Mouse (Mus musculus): ENCODE measurements around the gene Dnase1. TPM values are rescaled to one million over a fixed set of nuclear protein-coding genes. Genes with fewer than 3 reads are reported as not detected.

Dnase1 gene
- polyA plus RNA-seq, 1 experiment from 2014 or later = 2.5 TPM

DNA sequence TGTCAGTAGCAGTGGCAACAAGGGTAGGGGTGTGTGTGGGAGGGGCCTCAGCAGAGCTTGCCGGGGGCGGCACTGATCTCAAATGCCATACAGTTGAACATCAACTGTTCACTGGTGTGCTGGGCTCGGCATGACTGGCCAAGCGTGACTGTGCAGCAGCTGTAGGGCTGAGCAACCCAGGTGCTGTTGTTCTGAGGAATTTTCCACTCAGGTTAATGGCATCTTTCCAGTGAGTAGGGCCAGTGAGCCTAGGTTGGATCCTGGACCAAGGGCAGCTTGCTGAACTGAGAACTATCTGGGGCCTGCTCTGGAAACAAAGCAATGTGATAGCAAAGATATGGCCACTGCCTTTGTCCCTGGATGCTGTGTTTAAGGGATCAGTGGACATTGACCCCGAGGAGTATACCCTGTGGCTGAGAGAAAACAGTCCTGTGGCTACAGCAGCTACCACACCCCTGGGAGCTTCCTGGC lies 7.3 kb upstream of the Dnase1 start:
- Histone ChIP-seq H3K9ac (no peak overlapping the region), H3K36me3 (no peaks in the 10 kb centered on the region), H3K9me3 (replicated peaks) (no peaks in the 10 kb centered on the region), H3K27ac (no peak overlapping the region), H3K27me3 (no peaks in the 10 kb centered on the region), H3K4me2 (no peak overlapping the region), H3K4me3 (no peak overlapping the region), H3K4me1 (replicated peaks) (no peaks in the 10 kb centered on the region)
- 82% methylated on average over 5 of the region's 5 CpGs for WGBS
- ATAC-seq (replicated peaks; ENCODE audit: insufficient number of reproducible peaks, insufficient read depth, low FRiP score, low read depth) = no peak

DNA sequence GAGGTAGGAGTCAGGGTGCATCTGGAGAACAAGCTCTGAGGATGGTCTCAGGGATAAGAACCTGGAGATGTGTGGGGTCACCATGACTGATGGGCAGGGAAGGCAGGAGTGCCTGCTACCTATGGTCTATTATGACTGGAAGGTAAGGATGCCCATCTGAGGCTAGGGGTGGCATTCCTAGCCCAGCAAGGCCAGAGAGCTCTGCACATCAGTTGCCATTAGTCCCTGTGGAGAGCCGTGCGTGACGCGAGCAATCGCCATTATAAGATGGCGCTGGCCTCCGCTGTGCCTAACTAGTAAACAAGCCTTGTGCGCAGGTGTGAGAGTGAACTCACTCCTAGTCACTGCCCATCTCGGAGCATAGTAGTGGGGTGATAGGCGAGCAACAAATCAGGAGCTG lies 6.2 kb upstream of the Dnase1 start:
- WGBS = 85% methylated on average over 10 of the region's 10 CpGs

DNA sequence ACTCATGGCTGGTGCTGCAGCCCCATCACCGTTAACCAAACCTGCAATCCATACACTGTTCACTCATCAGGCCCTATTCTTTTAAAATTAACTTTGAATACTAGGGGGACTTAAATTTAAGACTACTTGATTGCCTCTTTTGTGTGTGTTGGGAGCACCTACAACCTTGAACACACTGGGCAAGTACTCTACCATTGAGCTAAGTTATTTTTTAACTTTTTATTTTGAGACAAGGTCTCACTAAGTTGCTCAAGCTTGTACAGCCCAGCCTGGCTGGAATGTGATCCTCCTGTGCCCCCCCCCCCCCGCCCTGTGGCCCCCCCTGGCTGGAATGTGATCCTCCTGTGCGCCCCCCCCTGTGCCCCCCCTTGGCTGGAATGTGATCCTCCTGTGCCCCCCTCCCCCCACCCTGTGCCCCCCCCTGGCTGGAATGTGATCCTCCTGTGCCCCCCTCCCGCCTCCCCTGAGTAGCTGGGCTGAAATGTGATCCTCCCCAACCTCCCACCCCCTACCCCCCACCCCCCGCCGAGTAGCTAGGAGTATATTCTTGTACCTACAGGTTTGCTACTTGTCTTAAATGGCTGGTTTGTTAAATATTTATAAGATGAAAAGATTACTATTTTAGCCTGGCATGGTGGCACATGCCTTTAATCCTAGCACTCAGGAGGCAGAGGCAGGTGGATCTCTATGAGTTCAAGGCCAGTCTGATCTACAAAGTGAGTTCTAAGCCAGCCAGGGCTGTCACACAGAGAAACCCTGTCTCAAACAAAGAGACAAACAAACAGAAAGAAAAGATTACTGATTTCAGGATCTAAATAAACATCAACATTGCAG lies 5.1 kb upstream of the Dnase1 start:
- ATAC-seq (replicated peaks; ENCODE audit: insufficient number of reproducible peaks, insufficient read depth, low FRiP score, low read depth) = no peak
- Histone ChIP-seq H3K9me3 (replicated peaks) (no peaks in the 10 kb centered on the region), H3K4me1 (replicated peaks) (no peaks in the 10 kb centered on the region), H3K27me3 (no peaks in the 10 kb centered on the region), H3K4me2 (no peak overlapping the region), H3K9ac (no peak overlapping the region), H3K36me3 (peaks cover 6% of the 10 kb centered on the region; the same call in 1 of the 2 replicates), H3K4me3 (no peak overlapping the region), H3K27ac (no peak overlapping the region)
- 57% methylated on average over 4 of the region's 6 CpGs for WGBS

More for the DNA sequence above, 6.2 kb upstream of the Dnase1 start:
- H3K36me3 ChIP-seq = no peaks in the 10 kb centered on the region
- H3K4me1 ChIP-seq (replicated peaks) = no peaks in the 10 kb centered on the region
- H3K4me2 ChIP-seq = no peak overlapping the region
- no peak overlapping the region for H3K27ac ChIP-seq
- H3K9ac ChIP-seq = no peak overlapping the region
- no peaks in the 10 kb centered on the region for H3K27me3 ChIP-seq
- no peak for ATAC-seq (replicated peaks; ENCODE audit: insufficient number of reproducible peaks, insufficient read depth, low FRiP score, low read depth)
- no peaks in the 10 kb centered on the region for H3K9me3 ChIP-seq (replicated peaks)
- H3K4me3 ChIP-seq = no peak overlapping the region

DNA sequence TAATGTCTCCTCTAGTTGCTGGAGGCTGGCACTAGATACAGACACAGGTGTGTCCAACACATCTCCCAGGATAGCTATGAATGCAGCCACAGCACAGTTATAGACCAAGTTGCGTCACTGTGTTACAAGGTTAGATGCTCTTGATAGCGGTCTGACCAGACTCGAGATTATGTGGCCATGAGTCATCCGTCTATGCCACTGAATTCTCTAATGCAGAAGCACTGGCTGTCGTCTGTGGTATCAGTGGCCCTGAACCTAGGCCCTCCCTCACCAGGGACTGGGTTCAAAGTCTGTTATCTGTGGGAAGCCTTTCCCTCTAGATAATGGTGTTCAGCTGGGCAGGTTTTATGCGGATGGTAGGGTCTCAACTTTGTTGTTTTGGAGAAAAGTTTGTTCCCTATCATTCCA lies 4.4 kb upstream of the Dnase1 start:
- Histone ChIP-seq H3K4me3 (no peak overlapping the region), H3K4me2 (no peak overlapping the region), H3K27ac (no peak overlapping the region), H3K4me1 (replicated peaks) (no peaks in the 10 kb centered on the region), H3K27me3 (no peaks in the 10 kb centered on the region), H3K9me3 (replicated peaks) (no peaks in the 10 kb centered on the region), H3K36me3 (peaks cover 8% of the 10 kb centered on the region), H3K9ac (no peak overlapping the region)
- no peak for ATAC-seq (replicated peaks; ENCODE audit: insufficient number of reproducible peaks, insufficient read depth, low FRiP score, low read depth)
- 63% methylated on average over 6 of the region's 6 CpGs for whole genome bisulfite sequencing

DNA sequence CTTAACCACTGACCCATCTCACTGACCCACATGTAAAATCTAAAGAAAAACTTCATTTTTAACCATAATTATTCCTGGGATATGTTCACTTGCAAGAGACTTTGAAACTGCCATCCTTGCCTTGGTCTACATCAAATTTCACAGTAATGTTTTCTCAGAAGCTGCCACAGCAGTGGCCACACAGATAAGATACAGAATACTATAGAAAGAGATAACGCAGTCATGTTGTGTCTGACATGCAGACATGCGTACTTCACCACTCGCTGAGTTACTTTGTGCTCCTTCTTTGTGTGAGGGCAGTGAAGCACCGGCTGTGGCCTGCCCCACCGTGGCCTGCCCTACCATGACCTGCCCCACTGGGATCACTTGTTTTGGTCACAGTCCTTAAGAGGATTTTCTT lies 2.8 kb upstream of the Dnase1 start:
- no peak overlapping the region for H3K4me2 ChIP-seq
- no peak for ATAC-seq (replicated peaks; ENCODE audit: insufficient number of reproducible peaks, insufficient read depth, low FRiP score, low read depth)
- no peak overlapping the region for H3K9ac ChIP-seq
- no peaks in the 10 kb centered on the region for H3K9me3 ChIP-seq (replicated peaks)
- no peak overlapping the region for H3K27ac ChIP-seq
- WGBS = 30% methylated on average over 5 of the region's 5 CpGs
- no peaks in the 10 kb centered on the region for H3K27me3 ChIP-seq
- H3K4me3 ChIP-seq = no peak overlapping the region
- H3K4me1 ChIP-seq (replicated peaks) = no peaks in the 10 kb centered on the region
- peaks cover 23% of the 10 kb centered on the region for H3K36me3 ChIP-seq

DNA sequence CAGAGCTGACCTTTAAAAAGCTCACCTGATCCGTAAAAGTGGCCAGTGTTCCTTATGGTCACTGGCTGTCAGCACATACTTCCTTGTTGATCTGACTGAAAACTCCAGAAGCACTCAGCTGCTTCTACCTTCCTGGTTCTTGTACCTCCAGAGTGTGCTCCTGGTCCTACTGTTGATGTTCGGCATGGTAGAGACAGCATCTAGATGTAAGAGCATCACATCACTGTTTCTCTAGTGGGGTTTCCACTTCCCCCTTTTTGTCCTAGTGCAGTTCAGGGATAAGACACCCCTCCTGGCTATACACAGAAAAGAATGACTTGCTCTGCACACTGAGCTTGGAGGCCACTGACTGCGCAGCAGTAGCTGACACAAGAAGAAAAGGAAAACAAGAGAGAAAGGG lies 2.3 kb upstream of the Dnase1 start:
- 83% methylated on average over 3 of the region's 3 CpGs for WGBS
- Histone ChIP-seq H3K27me3 (no peaks in the 10 kb centered on the region), H3K4me3 (no peak overlapping the region), H3K4me1 (replicated peaks) (no peaks in the 10 kb centered on the region), H3K4me2 (no peak overlapping the region), H3K27ac (no peak overlapping the region), H3K9ac (no peak overlapping the region), H3K9me3 (replicated peaks) (no peaks in the 10 kb centered on the region), H3K36me3 (peaks cover 28% of the 10 kb centered on the region)
- ATAC-seq (replicated peaks; ENCODE audit: insufficient number of reproducible peaks, insufficient read depth, low FRiP score, low read depth) = no peak

DNA sequence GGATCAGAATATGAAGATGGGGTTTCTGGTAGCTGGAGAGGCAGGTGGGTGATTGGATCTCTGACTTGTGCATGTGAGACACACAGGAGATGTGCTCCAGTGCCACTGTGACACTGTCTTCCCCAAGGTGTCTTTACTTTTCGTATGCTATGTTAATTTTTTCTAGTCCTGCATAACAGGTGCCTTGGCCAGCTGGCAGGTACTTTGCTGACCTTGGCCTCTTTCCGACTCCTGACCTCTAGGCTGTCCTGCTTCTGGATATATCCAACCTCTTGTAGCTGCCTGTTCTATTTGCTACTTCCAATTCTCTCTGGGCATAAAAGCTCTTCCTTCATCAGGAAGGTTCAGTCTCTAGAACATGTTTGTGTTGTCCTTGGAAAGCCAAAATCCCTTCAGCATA lies 1.2 kb upstream of the Dnase1 start:
- no peaks in the 10 kb centered on the region for H3K4me1 ChIP-seq (replicated peaks)
- 89% methylated on average over 2 of the region's 2 CpGs for WGBS
- ATAC-seq (replicated peaks; ENCODE audit: insufficient number of reproducible peaks, insufficient read depth, low FRiP score, low read depth) = no peak
- H3K9ac ChIP-seq = no peak overlapping the region
- H3K27ac ChIP-seq = no peak overlapping the region
- H3K36me3 ChIP-seq = peaks cover 38% of the 10 kb centered on the region
- H3K4me2 ChIP-seq = no peak overlapping the region
- no peaks in the 10 kb centered on the region for H3K9me3 ChIP-seq (replicated peaks)
- no peak overlapping the region for H3K4me3 ChIP-seq
- H3K27me3 ChIP-seq = no peaks in the 10 kb centered on the region

DNA sequence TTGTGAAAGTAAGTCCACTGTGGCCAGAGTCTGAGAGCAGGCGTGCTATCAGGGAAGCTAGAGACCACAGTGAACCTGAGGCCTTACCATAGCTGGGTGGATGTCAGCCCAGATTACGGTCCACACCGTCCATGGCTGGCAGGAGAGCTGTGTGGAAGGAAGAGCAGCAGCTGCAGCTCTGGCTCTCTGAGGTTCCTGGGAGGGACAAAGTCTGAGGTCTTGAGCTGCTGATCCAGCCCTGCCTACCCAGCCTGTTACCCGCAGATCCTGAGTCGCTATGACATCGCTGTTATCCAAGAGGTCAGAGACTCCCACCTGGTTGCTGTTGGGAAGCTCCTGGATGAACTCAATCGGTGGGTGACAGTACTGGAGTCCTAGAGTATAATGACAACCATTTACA lies 948 bp downstream of the Dnase1 start:
- H3K9me3 ChIP-seq (replicated peaks) = no peaks in the 10 kb centered on the region
- H3K4me3 ChIP-seq = no peak overlapping the region
- H3K9ac ChIP-seq = no peak overlapping the region
- H3K36me3 ChIP-seq = peaks cover 52% of the 10 kb centered on the region
- no peaks in the 10 kb centered on the region for H3K27me3 ChIP-seq
- H3K4me1 ChIP-seq (replicated peaks) = no peaks in the 10 kb centered on the region
- H3K4me2 ChIP-seq = no peak overlapping the region
- no peak for ATAC-seq (replicated peaks; ENCODE audit: insufficient number of reproducible peaks, insufficient read depth, low FRiP score, low read depth)
- WGBS = 93% methylated on average over 7 of the region's 7 CpGs
- no peak overlapping the region for H3K27ac ChIP-seq

DNA sequence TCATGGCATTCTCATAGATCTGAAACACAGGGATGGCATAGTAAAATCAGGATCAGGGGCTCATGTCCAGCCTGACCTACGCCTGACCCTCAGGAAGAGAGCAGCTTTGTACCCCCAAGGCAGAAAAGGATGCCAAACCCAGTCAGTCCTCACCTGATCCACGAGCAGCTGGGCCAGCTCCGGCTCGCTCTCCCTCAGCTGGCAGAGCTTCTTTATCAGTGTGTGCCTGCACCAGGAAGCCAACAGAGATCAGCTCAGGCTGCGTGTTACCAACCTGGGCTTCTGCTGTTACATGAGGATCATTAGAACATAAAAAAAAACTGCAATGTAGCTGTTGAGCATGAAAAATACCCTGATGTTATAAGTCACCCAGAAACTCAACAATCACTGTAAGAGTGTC lies 3.5 kb downstream of the Dnase1 start:
- H3K27me3 ChIP-seq = no peaks in the 10 kb centered on the region
- no peak overlapping the region for H3K9ac ChIP-seq
- ATAC-seq (replicated peaks; ENCODE audit: insufficient number of reproducible peaks, insufficient read depth, low FRiP score, low read depth) = no peak
- no peak overlapping the region for H3K4me3 ChIP-seq
- H3K4me1 ChIP-seq (replicated peaks) = no peaks in the 10 kb centered on the region
- H3K36me3 ChIP-seq = peaks cover 68% of the 10 kb centered on the region
- no peak overlapping the region for H3K4me2 ChIP-seq
- H3K27ac ChIP-seq = no peak overlapping the region
- no peaks in the 10 kb centered on the region for H3K9me3 ChIP-seq (replicated peaks)
- 83% methylated on average over 5 of the region's 5 CpGs for WGBS

DNA sequence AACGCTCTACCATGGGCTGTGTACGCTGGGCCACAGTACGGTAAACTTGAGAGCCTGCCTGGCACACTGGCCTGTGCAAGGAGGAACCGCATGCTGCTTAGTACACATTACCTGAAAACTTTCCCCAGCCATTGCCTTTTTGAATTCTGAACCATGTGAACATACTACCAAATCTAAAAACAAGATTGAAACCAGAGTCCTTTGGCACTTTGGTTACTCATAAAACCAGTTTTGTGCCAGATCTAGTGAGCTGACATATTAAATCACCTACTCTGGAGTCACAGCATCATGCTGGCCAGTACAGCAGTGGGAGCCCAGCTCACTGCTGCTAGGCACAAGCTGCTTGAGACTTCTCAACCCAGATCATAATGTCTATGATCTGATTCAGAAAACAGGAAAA lies 4.9 kb downstream of the Dnase1 start:
- Histone ChIP-seq H3K4me3 (no peak overlapping the region), H3K4me2 (no peak overlapping the region), H3K36me3 (peaks cover 72% of the 10 kb centered on the region), H3K4me1 (replicated peaks) (no peaks in the 10 kb centered on the region), H3K9ac (no peak overlapping the region), H3K27me3 (no peaks in the 10 kb centered on the region), H3K27ac (no peak overlapping the region), H3K9me3 (replicated peaks) (no peaks in the 10 kb centered on the region)
- no peak for ATAC-seq (replicated peaks; ENCODE audit: insufficient number of reproducible peaks, insufficient read depth, low FRiP score, low read depth)
- 96% methylated on average over 4 of the region's 4 CpGs for WGBS

DNA sequence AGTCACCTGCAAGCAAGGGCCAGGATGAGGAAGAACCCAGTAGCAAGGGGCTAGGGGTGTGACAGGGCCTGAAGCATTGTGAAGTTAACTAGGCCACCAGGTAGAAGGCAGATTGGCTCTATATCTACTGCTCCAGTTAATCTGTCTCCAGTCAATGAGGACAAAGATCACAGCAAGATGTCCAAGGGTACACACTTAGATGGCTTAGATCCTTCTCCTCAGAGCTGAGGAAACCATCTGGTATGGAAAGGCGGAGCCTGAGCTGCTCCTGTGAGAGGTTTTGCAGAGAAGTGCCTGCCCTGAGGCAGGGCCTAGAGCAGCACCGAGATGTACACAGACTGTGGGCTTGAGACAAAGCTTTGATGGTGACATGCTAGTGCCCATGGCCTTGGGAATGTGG lies 7.4 kb downstream of the Dnase1 start:
- peaks cover 74% of the 10 kb centered on the region for H3K36me3 ChIP-seq
- H3K4me3 ChIP-seq = no peak overlapping the region
- H3K4me2 ChIP-seq = no peak overlapping the region
- no peak overlapping the region for H3K9ac ChIP-seq
- H3K4me1 ChIP-seq (replicated peaks) = no peaks in the 10 kb centered on the region
- H3K27me3 ChIP-seq = no peaks in the 10 kb centered on the region
- H3K27ac ChIP-seq = no peak overlapping the region
- no peaks in the 10 kb centered on the region for H3K9me3 ChIP-seq (replicated peaks)
- no peak for ATAC-seq (replicated peaks; ENCODE audit: insufficient number of reproducible peaks, insufficient read depth, low FRiP score, low read depth)
- 95% methylated on average over 2 of the region's 2 CpGs for WGBS

DNA sequence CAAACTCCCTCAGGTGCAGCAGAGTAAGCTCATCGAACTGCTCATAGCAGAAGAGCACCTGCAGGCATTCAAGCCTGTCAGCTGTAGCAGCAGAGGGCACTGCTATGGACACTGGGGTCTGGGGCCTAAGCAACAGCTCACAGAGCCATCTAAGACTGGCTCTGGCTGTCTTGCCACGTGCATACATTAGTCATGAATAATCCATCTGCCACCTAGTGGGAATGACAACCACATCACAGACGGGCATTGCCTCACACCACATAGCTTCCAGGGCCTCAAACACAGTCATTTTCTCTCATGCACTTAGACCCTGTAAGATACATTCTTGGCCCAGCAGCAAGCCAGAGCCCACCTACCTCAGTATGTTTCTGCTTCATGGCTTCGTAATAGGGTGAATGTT lies 8.8 kb downstream of the Dnase1 start:
- no peak overlapping the region for H3K9ac ChIP-seq
- H3K27me3 ChIP-seq = no peaks in the 10 kb centered on the region
- ATAC-seq (replicated peaks; ENCODE audit: insufficient number of reproducible peaks, insufficient read depth, low FRiP score, low read depth) = no peak
- no peaks in the 10 kb centered on the region for H3K4me1 ChIP-seq (replicated peaks)
- no peak overlapping the region for H3K4me2 ChIP-seq
- H3K36me3 ChIP-seq = peaks cover 75% of the 10 kb centered on the region
- no peaks in the 10 kb centered on the region for H3K9me3 ChIP-seq (replicated peaks)
- H3K4me3 ChIP-seq = no peak overlapping the region
- WGBS = 73% methylated on average over 4 of the region's 4 CpGs
- H3K27ac ChIP-seq = no peak overlapping the region
